Mouse (Mus musculus) erythroblast, embryonic 14.5 days (primary cell): ENCODE results near the gene Slc9b2. TPM values are rescaled to one million over a fixed set of nuclear protein-coding genes. Genes with fewer than 3 reads are reported as not detected.

ENCODE experiments used
- H3K27me3 ChIP-seq: 2 replicates; pipeline ENCODE4 v1.6.1; 2012; ENCODE audit warnings: inconsistent platforms; ENCODE audit not compliant: control insufficient read depth
- H3K36me3 ChIP-seq: 2 replicates; pipeline ENCODE4 v1.6.1; 2012; ENCODE audit warnings: mild to moderate bottlenecking, inconsistent platforms; ENCODE audit not compliant: control insufficient read depth
- H3K4me1 ChIP-seq: 2 replicates; pipeline ENCODE4 v1.6.1; 2012; ENCODE audit warnings: inconsistent platforms; ENCODE audit not compliant: control insufficient read depth
- H3K4me3 ChIP-seq: replicated peaks from 2 replicates; pipeline ENCODE3; 2012; ENCODE audit warnings: moderate library complexity, mild to moderate bottlenecking, inconsistent platforms
- H3K9me3 ChIP-seq: 2 replicates; pipeline ENCODE4 v1.6.1; 2012; ENCODE audit warnings: low read length, inconsistent platforms, mixed read lengths; ENCODE audit not compliant: control insufficient read depth
- GATA1 ChIP-seq: IDR thresholded peaks from 2 replicates; pipeline ENCODE4 v1.6.1; 2012; ENCODE audit warnings: low read length, inconsistent platforms, mixed read lengths
- TAL1 ChIP-seq: IDR thresholded peaks from 3 replicates; pipeline ENCODE4 v1.6.1; 2012; ENCODE audit warnings: low read length, inconsistent platforms, mixed read lengths
- polyA plus RNA-seq: library from polyadenylated mRNA; stranded (reverse); fragments of >175 nt; gene quantifications from 2 replicates; pipeline ENCODE4 v1.2.3, GENCODE M21; 2012

Gene Slc9b2
- polyA plus RNA-seq, 1 experiment: not detected

DNA sequence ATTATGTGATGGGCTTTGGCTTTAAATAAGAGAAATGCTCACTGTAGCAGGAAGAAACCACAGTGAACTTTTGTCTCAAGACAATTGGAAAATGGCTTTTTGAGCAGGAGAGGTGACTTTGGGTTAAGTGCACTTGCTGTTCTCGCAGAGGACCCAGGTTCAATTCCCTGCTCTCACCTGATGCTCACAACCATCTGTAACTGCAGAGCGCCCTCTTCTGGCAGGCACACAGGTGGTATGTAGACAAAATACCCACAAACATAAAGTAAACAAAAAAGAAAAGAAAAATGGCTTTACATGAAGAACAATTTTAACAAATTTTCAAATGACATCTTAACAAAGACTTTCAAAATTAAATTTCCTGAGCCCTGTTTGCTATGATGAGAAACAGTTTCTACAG is 20.1 kb downstream of the Slc9b2 start:
- no peak for TF ChIP-seq TAL1
- no peak for TF ChIP-seq GATA1
- Histone ChIP-seq H3K4me3 (no peak overlapping the region), H3K9me3 (no peaks in the 10 kb centered on the region), H3K36me3 (no peaks in the 10 kb centered on the region), H3K4me1 (no peaks in the 10 kb centered on the region), H3K27me3 (no peaks in the 10 kb centered on the region)

DNA sequence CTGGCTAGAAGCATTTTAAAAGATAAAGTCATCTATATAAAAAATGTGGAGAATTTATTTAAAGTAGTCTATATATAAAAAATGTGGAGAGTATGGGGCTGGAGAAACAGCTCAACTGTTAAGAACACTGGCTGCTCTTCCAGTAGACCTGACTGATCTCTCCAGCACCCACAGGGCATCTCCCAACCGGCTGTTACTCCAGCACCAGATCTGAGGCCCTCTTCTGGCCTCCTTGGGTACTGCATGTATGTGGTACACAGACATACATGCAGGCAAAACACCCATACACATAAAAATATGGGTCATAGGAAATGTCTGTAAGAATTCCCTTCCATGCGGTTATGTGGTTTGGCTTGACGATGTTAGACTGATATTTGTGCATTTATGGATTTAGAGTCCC is 21.1 kb downstream of the Slc9b2 start:
- Histone ChIP-seq H3K27me3 (no peaks in the 10 kb centered on the region), H3K9me3 (no peaks in the 10 kb centered on the region), H3K36me3 (no peaks in the 10 kb centered on the region), H3K4me3 (no peak overlapping the region), H3K4me1 (no peaks in the 10 kb centered on the region)
- TF ChIP-seq TAL1 (no peak), GATA1 (no peak)

DNA sequence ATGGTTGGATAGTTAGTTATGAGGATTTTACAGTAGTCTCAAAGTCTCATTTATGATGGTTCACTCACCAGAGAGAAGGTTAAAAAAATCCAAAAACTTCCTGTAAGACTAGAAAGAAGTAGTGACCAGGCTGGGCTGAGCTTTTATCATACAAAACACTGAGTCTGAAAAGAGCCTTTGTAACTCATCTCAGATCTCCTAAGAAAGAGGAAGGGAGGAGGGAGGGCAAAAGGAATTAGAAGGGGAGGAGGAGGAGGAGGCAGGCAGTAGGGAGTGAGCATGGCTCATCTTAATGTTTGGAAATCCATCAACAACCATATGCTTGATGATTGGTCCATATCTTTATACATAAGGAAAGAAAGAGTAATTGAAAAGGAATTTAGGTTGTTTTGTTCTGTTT is 25.2 kb downstream of the Slc9b2 start:
- no peaks in the 10 kb centered on the region for H3K9me3 ChIP-seq
- TF ChIP-seq GATA1 (no peak), TAL1 (no peak)
- no peak overlapping the region for H3K4me3 ChIP-seq
- no peaks in the 10 kb centered on the region for H3K36me3 ChIP-seq
- H3K4me1 ChIP-seq: no peaks in the 10 kb centered on the region
- no peaks in the 10 kb centered on the region for H3K27me3 ChIP-seq

DNA sequence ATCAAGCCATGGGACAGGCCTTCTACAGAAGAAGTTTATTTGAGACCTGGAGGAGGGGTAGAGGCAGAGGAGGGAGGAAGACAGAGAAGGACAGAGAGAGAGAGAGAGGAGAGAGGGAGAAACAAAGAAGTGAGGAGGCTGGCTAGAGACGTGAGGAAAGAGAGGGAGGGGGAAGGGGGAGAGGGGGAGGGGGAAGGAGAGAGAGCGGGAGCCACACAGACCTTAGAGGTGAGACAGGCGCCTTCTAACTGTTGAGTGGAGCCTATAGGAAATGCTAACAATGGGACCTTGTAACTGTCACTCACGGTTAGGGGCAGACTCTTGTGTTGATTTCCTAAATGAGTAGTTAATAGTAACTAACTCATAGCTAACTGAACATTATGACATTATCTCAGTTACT is 26.3 kb downstream of the Slc9b2 start:
- no peak for TF ChIP-seq TAL1
- TF ChIP-seq GATA1: no peak
- no peaks in the 10 kb centered on the region for H3K27me3 ChIP-seq
- H3K4me3 ChIP-seq: no peak overlapping the region
- H3K4me1 ChIP-seq: no peaks in the 10 kb centered on the region
- H3K9me3 ChIP-seq: no peaks in the 10 kb centered on the region
- H3K36me3 ChIP-seq: no peaks in the 10 kb centered on the region

DNA sequence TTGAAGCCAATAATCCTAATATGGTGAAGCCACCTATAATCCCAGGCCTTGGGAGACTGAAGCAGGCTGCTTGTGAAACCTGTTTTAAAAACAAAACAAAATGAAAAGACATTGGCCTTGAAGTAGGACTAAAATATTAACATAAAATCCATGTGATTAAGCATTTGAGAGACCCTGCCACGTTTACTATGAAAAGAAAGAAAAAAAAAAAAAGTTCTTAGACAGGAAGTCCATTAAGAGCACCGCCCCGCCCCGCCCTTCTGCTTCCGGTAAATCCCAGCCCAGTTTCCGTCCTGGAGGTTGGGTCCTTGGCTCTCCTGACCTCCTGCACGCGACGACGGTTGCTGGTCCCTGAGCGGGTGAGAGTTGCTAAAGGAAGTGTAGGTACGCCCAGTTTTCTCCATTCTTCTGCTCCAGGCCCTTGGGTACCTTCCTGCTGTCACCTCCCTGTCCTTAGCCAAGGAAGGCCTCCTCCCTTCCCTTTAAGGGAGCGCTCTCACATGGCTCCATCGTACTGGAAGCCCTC is 40.3 kb downstream of the Slc9b2 start, which contains the start of gene Slc9b1:
TSS of gene Slc9b1 (plus strand) at position 291 of the 526 bp plus-strand sequence.
- H3K9me3 ChIP-seq: no peaks in the 10 kb centered on the region
- H3K4me1 ChIP-seq: no peaks in the 10 kb centered on the region
- TF ChIP-seq GATA1: no peak
- no peak within 1 kb of the TSS for H3K4me3 ChIP-seq
- no peaks in the 10 kb centered on the region for H3K36me3 ChIP-seq
- H3K27me3 ChIP-seq: no peaks in the 10 kb centered on the region

DNA sequence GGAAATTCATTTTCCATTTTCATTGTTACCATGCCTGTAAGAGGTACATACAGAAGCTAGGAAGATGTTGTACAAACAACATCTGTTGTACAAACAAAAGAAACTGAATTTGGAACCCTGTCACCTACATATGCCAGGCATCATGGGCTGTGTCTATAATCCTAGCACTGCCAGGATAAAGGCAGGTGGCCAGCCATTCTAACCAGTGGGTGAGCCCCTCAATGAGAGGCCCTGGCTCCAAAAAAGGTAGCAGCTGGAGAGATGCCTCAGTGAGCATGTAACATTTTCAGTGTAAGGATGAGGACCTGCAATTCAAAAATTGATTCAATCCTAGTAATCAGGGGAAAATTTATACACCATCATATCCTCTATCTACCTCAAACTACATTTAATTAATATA is 41.5 kb downstream of the Slc9b2 start:
- H3K4me1 ChIP-seq: no peaks in the 10 kb centered on the region
- no peak overlapping the region for H3K4me3 ChIP-seq
- TF ChIP-seq GATA1 (no peak), TAL1 (no peak)
- H3K9me3 ChIP-seq: no peaks in the 10 kb centered on the region
- no peaks in the 10 kb centered on the region for H3K27me3 ChIP-seq
- H3K36me3 ChIP-seq: no peaks in the 10 kb centered on the region

DNA sequence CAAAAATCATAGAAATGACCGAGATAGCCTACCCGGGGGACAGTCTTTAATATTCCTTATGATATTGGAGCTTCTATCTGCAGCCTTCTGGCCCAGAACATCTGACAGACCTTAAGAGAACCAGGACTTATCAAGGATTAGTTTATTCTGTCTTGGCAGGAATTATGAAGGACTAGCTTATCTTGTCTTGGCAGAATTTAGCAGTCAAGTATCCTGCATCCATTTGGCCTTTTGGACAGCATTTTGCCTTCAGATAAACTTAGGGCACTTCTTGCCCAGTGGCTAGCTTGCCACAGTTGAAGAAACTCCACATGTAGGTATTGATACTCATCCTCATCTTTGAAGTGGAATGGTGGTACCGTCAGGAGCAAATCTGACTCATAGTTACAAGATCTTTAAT is 44.4 kb downstream of the Slc9b2 start:
- TF ChIP-seq TAL1 (no peak), GATA1 (no peak)

DNA sequence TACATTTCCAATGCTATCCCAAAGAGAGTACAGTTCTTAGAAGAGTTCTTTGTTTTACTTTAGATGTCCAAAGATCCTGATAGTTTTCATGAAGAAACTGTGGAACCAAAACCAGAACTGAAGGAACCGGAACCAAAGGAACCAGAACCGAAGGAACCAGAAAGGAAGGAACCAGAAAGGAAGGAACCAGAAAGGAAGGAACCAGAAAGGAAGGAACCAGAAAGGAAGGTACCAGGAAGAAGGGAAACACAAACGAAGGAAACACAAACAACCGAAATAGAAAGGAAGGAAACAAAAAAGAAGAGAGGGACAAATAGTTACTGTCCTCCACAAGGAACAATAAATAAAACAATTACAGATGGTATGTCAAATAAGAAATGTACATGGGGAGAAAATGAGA is 49.9 kb downstream of the Slc9b2 start:
- H3K4me3 ChIP-seq: no peak overlapping the region
- no peaks in the 10 kb centered on the region for H3K4me1 ChIP-seq
- no peaks in the 10 kb centered on the region for H3K9me3 ChIP-seq
- TF ChIP-seq TAL1 (no peak), GATA1 (no peak)
- no peaks in the 10 kb centered on the region for H3K27me3 ChIP-seq
- H3K36me3 ChIP-seq: no peaks in the 10 kb centered on the region

More for the DNA sequence above, 44.4 kb downstream of the Slc9b2 start:
- Histone ChIP-seq H3K27me3 (no peaks in the 10 kb centered on the region), H3K4me3 (no peak overlapping the region), H3K36me3 (no peaks in the 10 kb centered on the region), H3K4me1 (no peaks in the 10 kb centered on the region), H3K9me3 (no peaks in the 10 kb centered on the region)

DNA sequence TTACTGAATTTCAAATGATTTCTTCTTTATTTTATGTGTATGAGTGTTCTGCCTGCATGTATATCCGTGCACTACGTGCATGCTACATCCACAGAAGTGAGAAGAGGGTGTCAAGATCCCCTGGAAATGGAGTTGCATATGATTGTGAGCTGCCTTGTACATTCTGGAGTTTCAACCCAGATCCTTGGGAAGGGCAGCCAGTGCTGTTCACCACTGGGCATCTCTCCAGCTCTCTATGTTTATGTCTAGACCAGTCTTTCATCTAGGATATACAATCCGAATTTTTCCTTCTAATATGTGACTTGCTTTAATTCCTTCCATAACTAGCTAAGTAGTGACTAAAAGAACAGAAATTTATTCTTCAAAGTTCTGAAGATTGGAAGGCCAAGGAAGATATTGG is 68.3 kb downstream of the Slc9b2 start:
- Histone ChIP-seq H3K36me3 (no peaks in the 10 kb centered on the region), H3K4me3 (no peak overlapping the region), H3K4me1 (no peaks in the 10 kb centered on the region), H3K9me3 (no peaks in the 10 kb centered on the region), H3K27me3 (no peaks in the 10 kb centered on the region)
- TF ChIP-seq GATA1 (no peak), TAL1 (no peak)

DNA sequence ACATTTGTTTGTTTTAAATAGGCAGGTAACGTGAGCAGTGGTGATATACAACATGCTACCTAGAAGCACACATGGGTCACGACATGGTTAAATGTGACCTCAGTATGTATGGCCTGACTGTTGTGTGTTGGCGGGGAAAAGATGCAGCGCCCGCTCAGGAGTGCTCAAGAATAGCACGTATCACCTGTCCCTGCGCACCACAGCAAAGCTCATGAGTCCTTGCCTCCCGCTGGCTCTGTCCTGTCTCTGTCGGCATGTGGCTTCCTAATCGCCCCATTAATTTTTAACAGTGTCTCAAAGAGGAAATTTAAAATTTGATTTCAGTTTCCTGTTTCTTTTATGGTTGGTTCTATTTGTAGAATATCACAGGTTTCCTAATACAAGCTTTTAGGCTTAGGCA is 69.9 kb downstream of the Slc9b2 start:
- H3K27me3 ChIP-seq: no peaks in the 10 kb centered on the region
- no peaks in the 10 kb centered on the region for H3K4me1 ChIP-seq
- no peak overlapping the region for H3K4me3 ChIP-seq
- TF ChIP-seq GATA1 (no peak), TAL1 (no peak)
- H3K9me3 ChIP-seq: no peaks in the 10 kb centered on the region
- no peaks in the 10 kb centered on the region for H3K36me3 ChIP-seq
